Mouse (Mus musculus) hindbrain, embryonic 14.5 days (tissue): ENCODE results near the gene Frmd4a. TPM values are rescaled to one million over a fixed set of nuclear protein-coding genes. Genes with fewer than 3 reads are reported as not detected.
"Not testable (repeated sequence)": the region's sequence is repeated elsewhere in the genome, so short reads cannot be mapped to it uniquely, and the experiment has no call there.

ENCODE experiments used
- ATAC-seq: fragments of 200-750 bp; cut with Nextera tagmentation; 2 replicates; pipeline ENCODE4 v1.8.0; 2017; ENCODE audit warnings: moderate number of reproducible peaks, mild to moderate bottlenecking, moderate TSS enrichment, moderate library complexity; ENCODE audit not compliant: low FRiP score
- DNase-seq: peaks from one replicate; pipeline ENCODE4 v3.0.0-alpha.2; 2015; ENCODE audit warnings: low spot score
- H3K27ac ChIP-seq: fragments of 300-500 bp; sonication (generic); 2 replicates; pipeline ENCODE4 v1.5.1; 2014; ENCODE audit warnings: mild to moderate bottlenecking, moderate library complexity
- H3K27me3 ChIP-seq: fragments of 300-500 bp; sonication (generic); 2 replicates; pipeline ENCODE4 v1.6.1; 2014; ENCODE audit warnings: mild to moderate bottlenecking, low read length, mixed read lengths; ENCODE audit not compliant: control insufficient read depth, insufficient read depth
- H3K36me3 ChIP-seq: fragments of 300-500 bp; sonication (generic); replicated peaks from 2 replicates; pipeline ENCODE4 v1.6.1; 2014; ENCODE audit not compliant: control insufficient read depth, insufficient read depth
- H3K4me1 ChIP-seq: fragments of 300-500 bp; sonication (generic); replicated peaks from 2 replicates; pipeline ENCODE4 v1.6.1; 2014; ENCODE audit warnings: antibody characterized with exemption, low read length, mixed read lengths; ENCODE audit not compliant: control insufficient read depth, insufficient read depth
- H3K4me2 ChIP-seq: fragments of 300-500 bp; sonication (generic); replicated peaks from 2 replicates; pipeline ENCODE4 v1.6.1; 2014; ENCODE audit warnings: mild to moderate bottlenecking, moderate library complexity
- H3K4me3 ChIP-seq: fragments of 300-500 bp; sonication (generic); replicated peaks from 2 replicates; pipeline ENCODE4 v1.5.1; 2014; ENCODE audit warnings: mild to moderate bottlenecking, low read length
- H3K9ac ChIP-seq: fragments of 300-500 bp; sonication (generic); 2 replicates; pipeline ENCODE4 v1.6.1; 2014
- H3K9me3 ChIP-seq: fragments of 300-500 bp; sonication (generic); 2 replicates; pipeline ENCODE4 v1.6.1; 2016; ENCODE audit warnings: low read length; ENCODE audit not compliant: control insufficient read depth
- WGBS: fragments of 180-500 bp; shearing (Covaris S2); extraction: QIAGEN DNeasy Blood & Tissue Kit; methylation state at CpG from one replicate; pipeline ENCODE4 v1.1.7; 2014; 5-methylcytosine and 5-hydroxymethylcytosine counted together
- polyA plus RNA-seq: library from polyadenylated mRNA; unstranded; fragments of >200 nt; fragmentation: Nextera tagmentation; extraction: Ambion mirVana; gene quantifications from 2 replicates; pipeline ENCODE4 v1.2.1, GENCODE M21; 2014

The Frmd4a gene
- polyA plus RNA-seq, 1 experiment from 2014 or later = 56.9 TPM

DNA sequence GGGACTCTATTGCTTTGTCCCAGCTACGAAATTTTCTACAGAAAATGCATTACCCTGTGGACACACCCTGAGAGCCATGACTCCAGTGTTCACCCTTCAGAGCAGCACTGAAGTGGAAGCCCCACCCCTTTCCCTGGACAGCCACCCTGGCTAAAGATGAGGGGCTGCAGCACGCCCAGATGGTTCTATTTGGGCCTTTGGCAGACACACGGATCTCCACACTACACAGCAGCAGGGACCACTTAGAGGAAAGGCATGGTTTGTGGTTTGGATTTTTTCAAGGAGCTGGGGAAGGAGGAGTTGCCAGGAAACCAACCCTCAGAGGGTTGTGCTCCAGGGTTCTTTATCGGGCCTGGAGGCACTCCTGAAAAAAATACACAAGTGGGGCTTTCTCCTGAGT is 539.9 kb downstream of the Frmd4a start:
- H3K36me3 ChIP-seq = peaks cover 15% of the 10 kb centered on the region; the same call in 1 of the 2 replicates
- H3K9ac ChIP-seq = no peak overlapping the region
- no peaks in the 10 kb centered on the region for H3K9me3 ChIP-seq
- DNase-seq (no peak), ATAC-seq (no peak)
- peaks cover 54% of the 10 kb centered on the region for H3K4me1 ChIP-seq
- H3K4me2 ChIP-seq = no peak overlapping the region
- no peaks in the 10 kb centered on the region for H3K27me3 ChIP-seq
- 33% methylated on average over 4 of the region's 4 CpGs for WGBS
- H3K4me3 ChIP-seq = no peak overlapping the region
- H3K27ac ChIP-seq = no peak overlapping the region; the same call in 1 of the 2 replicates

DNA sequence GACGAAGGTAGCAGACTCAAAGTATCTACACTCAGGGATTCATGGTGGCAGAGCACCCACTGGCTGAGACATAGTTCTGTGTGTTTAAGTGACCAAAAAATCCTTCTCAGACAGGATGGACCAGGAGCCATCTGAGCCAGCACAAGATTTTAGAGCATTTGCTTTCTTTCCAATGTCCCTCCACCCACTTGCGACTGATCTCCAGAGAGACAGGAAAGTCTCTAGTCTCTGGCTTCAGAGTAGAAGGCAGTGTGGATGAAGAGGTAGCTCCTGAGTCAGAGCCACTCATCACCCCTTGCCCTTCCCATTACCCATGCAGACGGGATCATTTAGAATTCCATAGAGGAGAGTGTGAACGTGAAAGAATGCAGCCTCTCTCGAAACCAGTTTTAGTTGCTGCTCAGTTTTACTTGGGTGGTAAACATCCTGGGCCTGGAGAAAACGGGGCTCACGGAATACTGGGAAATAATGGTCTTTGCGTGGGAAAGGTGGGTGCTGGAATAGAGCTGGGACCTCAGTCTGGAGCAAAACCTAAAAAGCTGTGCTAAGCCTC is 541.2 kb downstream of the Frmd4a start:
- Histone ChIP-seq H3K9me3 (no peaks in the 10 kb centered on the region), H3K27me3 (no peaks in the 10 kb centered on the region), H3K4me3 (peak overlapping the region; percentile 37), H3K9ac (peak overlapping the region; percentile 58), H3K4me2 (peak overlapping the region; percentile 69), H3K4me1 (peaks cover 55% of the 10 kb centered on the region), H3K36me3 (peaks cover 15% of the 10 kb centered on the region; the same call in 1 of the 2 replicates), H3K27ac (peak overlapping the region; percentile 91)
- ATAC-seq (no peak), DNase-seq (no peak)
- 12% methylated on average over 8 of the region's 8 CpGs for WGBS

DNA sequence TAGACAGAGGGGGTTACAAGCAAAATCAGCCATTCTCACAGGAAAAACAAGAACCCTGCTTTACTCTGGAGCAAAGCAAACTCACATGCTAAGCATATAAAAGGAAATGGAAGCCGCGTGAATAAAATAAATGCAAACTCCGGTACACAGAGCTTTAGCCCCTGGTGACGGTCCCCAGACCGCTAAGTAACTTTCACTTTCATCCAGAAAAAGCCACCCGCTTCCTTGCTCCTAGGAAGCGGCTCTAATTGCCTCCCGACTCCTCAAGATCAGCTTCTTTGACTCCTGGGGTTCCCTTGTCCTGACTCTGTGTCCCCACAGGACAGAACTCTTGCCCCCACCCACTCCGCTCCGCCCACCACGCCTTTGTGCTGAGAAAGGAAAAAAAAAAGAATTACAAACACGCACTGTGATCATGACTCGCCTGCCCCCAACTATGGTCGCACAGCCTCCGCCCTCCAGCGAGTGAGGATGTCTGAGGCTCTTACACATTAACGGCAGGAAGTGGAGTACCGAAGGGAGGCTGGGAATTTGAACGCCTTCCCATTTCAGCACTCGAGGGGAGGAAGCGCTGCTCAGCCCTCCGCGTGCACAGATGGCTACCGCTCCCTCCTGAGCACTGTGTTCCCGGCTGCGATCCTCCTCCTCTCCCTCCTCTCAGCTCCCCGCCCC is 541.8 kb downstream of the Frmd4a start:
- H3K27ac ChIP-seq = peak overlapping the region; percentile 91
- peak overlapping the region; percentile 58 for H3K9ac ChIP-seq
- peak overlapping the region; percentile 69 for H3K4me2 ChIP-seq
- ATAC-seq = peak; percentile 82
- peak overlapping the region; percentile 37 for H3K4me3 ChIP-seq
- no peaks in the 10 kb centered on the region for H3K27me3 ChIP-seq
- under 1% methylated on average over 26 of the region's 27 CpGs for WGBS
- H3K36me3 ChIP-seq = peaks cover 9% of the 10 kb centered on the region
- H3K4me1 ChIP-seq = peaks cover 58% of the 10 kb centered on the region
- no peaks in the 10 kb centered on the region for H3K9me3 ChIP-seq
- DNase-seq = peak; percentile 75

DNA sequence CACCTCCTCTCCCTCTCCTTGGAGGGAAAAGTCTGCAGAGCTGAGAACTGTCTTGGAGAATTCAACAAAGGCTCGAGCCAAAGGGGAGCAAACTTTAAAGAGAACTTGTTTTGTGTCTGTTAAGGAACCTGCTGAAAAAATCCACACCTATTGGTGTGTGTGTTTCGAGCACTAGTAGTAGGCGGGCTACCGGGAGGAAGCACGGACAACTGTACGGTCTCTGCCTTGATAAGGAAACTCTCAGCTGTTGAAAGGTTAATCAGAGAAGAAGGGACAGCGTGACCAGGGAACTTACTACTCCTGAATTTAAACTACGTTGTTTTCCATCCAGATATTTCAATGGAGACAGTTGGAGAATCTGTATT is 542.3 kb downstream of the Frmd4a start:
- Histone ChIP-seq H3K9ac (peak overlapping the region; percentile 58), H3K27ac (peak overlapping the region; percentile 91), H3K4me2 (peak overlapping the region; percentile 69), H3K27me3 (no peaks in the 10 kb centered on the region), H3K4me1 (peaks cover 58% of the 10 kb centered on the region), H3K36me3 (peaks cover 9% of the 10 kb centered on the region), H3K4me3 (peak overlapping the region; percentile 37), H3K9me3 (no peaks in the 10 kb centered on the region)
- no peak for DNase-seq
- ATAC-seq = no peak
- 3% methylated on average over 8 of the region's 8 CpGs for WGBS

DNA sequence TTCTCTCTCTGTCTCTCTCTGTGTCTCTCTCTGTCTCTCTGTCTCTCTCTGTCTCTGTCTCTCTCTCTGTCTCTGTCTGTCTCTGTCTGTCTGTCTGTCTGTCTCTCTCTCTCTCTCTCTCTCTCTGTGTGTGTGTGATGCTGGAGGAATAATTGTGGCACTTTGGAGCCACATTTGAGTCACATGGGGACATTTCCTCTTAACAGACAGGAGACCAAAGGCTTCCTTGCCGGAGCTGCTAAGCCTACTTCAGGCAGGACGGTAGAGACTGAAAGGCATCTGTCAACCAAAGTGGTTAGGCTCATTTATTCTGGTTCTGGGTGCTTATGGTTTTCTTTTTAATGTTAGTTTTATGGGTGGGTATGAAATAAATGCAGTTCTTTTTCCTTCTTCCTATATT is 543.0 kb downstream of the Frmd4a start:
- not testable (repeated sequence) for H3K9me3 ChIP-seq, H3K27me3 ChIP-seq, ATAC-seq, H3K27ac ChIP-seq, DNase-seq
- Histone ChIP-seq H3K9ac (peak overlapping the region; percentile 58; the same call in 1 of the 2 replicates), H3K4me1 (peaks cover 55% of the 10 kb centered on the region), H3K4me3 (peak overlapping the region; percentile 37), H3K4me2 (peak overlapping the region; percentile 69), H3K36me3 (peaks cover 10% of the 10 kb centered on the region)
- WGBS = 12% methylated on average over 2 of the region's 2 CpGs

DNA sequence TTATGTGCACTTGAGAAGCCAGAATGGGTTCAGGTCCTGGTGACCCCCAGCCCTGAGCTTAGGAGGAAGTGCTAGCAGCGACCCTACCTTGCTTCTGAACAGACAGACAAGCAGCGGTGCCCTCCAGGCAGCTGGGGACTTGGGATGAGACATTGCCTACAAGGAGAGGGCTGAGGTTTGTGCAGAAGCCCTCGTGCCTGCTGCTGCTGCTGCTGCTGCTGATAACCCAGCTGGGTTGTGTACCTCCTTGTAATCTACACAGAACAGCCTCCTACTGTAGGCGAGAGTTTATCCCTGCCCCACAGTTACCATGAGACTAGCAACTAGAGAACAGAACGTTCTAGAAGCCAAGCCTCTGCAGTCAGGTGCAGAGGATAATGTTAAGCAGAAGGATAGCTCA is 543.7 kb downstream of the Frmd4a start:
- Histone ChIP-seq H3K27me3 (no peaks in the 10 kb centered on the region), H3K9me3 (no peaks in the 10 kb centered on the region), H3K4me1 (peaks cover 48% of the 10 kb centered on the region), H3K4me2 (peak overlapping the region; percentile 69), H3K27ac (0 out of 2 replicates have a peak overlapping the region, but pooled peaks have one; percentile 16), H3K36me3 (peaks cover 17% of the 10 kb centered on the region), H3K9ac (peak overlapping the region; percentile 58), H3K4me3 (peak overlapping the region; percentile 37)
- DNase-seq (no peak), ATAC-seq (no peak)
- whole genome bisulfite sequencing = 33% methylated on average over 5 of the region's 5 CpGs

DNA sequence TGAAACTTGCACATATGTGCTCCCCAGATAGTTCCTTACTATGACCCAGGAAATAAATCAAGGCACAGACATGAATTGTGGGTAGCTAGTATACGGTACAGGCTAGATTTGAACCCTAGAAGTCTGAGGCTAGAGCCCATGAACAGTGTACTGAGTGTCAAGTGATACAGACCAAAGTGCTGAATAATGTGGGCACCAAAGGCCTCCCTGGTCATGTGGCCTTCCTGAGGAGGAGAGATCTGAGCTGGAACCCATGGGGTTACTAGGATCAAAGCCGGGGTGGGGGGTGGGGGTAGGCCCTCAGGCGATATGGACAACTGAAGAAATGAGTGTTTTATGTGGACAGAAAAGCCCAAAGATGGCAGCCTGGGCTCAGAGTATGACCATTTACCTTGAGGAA is 544.9 kb downstream of the Frmd4a start:
- peak overlapping the region; percentile 69 for H3K4me2 ChIP-seq
- no peaks in the 10 kb centered on the region for H3K9me3 ChIP-seq
- no peak overlapping the region for H3K4me3 ChIP-seq
- peaks cover 37% of the 10 kb centered on the region for H3K4me1 ChIP-seq
- ATAC-seq (no peak), DNase-seq (no peak)
- H3K36me3 ChIP-seq = peaks cover 29% of the 10 kb centered on the region
- no peak overlapping the region for H3K27ac ChIP-seq
- H3K9ac ChIP-seq = no peak overlapping the region
- H3K27me3 ChIP-seq = no peaks in the 10 kb centered on the region
- WGBS = 72% methylated on average over 3 of the region's 3 CpGs

DNA sequence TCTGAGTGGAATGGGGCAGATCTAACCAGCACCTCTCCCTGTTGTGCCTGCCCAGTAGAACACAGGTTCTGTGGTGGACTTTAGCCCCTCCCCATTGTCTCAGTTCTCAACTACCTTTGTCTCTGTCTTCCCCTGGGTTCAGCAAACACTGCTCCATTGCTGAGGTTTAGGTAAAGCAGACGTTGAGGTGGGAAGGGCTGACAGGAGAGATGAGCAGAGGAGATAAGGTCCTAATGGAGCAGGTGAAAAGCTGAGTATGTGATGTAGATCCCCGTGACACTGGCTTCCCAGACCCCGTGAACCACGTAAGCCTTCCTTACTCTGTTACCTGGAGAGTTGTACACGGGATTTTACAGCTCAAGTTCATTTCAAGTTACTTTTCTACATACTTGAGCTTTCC is 545.3 kb downstream of the Frmd4a start:
- Histone ChIP-seq H3K27me3 (no peaks in the 10 kb centered on the region), H3K9me3 (no peaks in the 10 kb centered on the region), H3K27ac (no peak overlapping the region), H3K9ac (no peak overlapping the region), H3K4me2 (peak overlapping the region; percentile 12; the same call in 1 of the 2 replicates), H3K4me3 (no peak overlapping the region), H3K36me3 (peaks cover 31% of the 10 kb centered on the region), H3K4me1 (peaks cover 35% of the 10 kb centered on the region)
- no peak for DNase-seq
- no peak for ATAC-seq
- WGBS = 58% methylated on average over 5 of the region's 5 CpGs

DNA sequence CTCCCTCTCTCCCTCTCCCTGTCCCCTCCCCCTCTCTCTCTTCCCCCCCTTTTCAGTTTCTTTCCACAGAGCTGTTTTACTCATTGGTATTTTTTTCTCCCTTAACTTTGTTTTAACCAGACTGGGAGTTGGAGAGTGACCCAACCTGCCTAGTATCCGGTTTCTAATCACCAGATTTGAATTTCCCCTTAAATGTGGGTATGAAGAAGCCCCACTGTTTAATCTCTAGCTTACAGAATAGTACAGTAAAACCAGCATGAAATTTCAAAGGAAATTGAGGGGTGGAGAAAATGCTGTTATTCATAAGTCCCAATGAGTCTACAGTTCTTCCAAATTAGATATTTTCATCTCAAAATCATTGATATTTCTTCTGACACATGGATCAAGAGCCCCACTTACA is 545.8 kb downstream of the Frmd4a start:
- ATAC-seq (no peak), DNase-seq (no peak)
- H3K9me3 ChIP-seq = no peaks in the 10 kb centered on the region
- H3K9ac ChIP-seq = no peak overlapping the region
- peak overlapping the region; percentile 12; the same call in 1 of the 2 replicates for H3K4me2 ChIP-seq
- 74% methylated on average over 1 of the region's 1 CpGs for WGBS
- H3K36me3 ChIP-seq = peaks cover 33% of the 10 kb centered on the region
- no peaks in the 10 kb centered on the region for H3K27me3 ChIP-seq
- H3K4me3 ChIP-seq = no peak overlapping the region
- H3K27ac ChIP-seq = no peak overlapping the region
- H3K4me1 ChIP-seq = peaks cover 33% of the 10 kb centered on the region
